Mouse (Mus musculus) heart, embryonic 12.5 days (tissue): Measurements from ENCODE around the gene Hoxd4. TPM values are rescaled to one million over a fixed set of nuclear protein-coding genes. Genes with fewer than 3 reads are reported as not detected.
A peak's percentile ranks its signal among the peaks of the same experiment; 100 is the strongest.

Experiments
- ATAC-seq: fragments of 200-750 bp; cut with Nextera tagmentation; 2 replicates; pipeline ENCODE4 v1.8.0; 2017; ENCODE audit warnings: moderate TSS enrichment, moderate library complexity; ENCODE audit not compliant: insufficient number of reproducible peaks, low FRiP score
- H3K27ac ChIP-seq: fragments of 300-500 bp; sonication (generic); 2 replicates; pipeline ENCODE4 v1.5.1; 2016; ENCODE audit warnings: mild to moderate bottlenecking, moderate library complexity; ENCODE audit not compliant: poor library complexity, severe bottlenecking
- H3K27me3 ChIP-seq: fragments of 300-500 bp; sonication (generic); replicated peaks from 2 replicates; pipeline ENCODE4 v1.6.1; 2016; ENCODE audit warnings: mild to moderate bottlenecking, moderate library complexity
- H3K36me3 ChIP-seq: fragments of 300-500 bp; sonication (generic); 2 replicates; pipeline ENCODE4 v1.6.1; 2016; ENCODE audit warnings: mild to moderate bottlenecking, moderate library complexity
- H3K4me1 ChIP-seq: fragments of 300-500 bp; sonication (generic); replicated peaks from 2 replicates; pipeline ENCODE4 v1.6.1; 2016; ENCODE audit warnings: mild to moderate bottlenecking
- H3K4me2 ChIP-seq: fragments of 300-500 bp; sonication (generic); 2 replicates; pipeline ENCODE4 v1.6.1; 2016; ENCODE audit warnings: mild to moderate bottlenecking, moderate library complexity
- H3K4me3 ChIP-seq: fragments of 300-500 bp; sonication (generic); 2 replicates; pipeline ENCODE4 v1.5.1; 2016; ENCODE audit warnings: mild to moderate bottlenecking
- H3K9ac ChIP-seq: fragments of 300-500 bp; sonication (generic); 2 replicates; pipeline ENCODE4 v1.6.1; 2016; ENCODE audit warnings: mild to moderate bottlenecking, moderate library complexity
- H3K9me3 ChIP-seq: fragments of 300-500 bp; sonication (generic); replicated peaks from 2 replicates; pipeline ENCODE4 v1.6.1; 2016; ENCODE audit warnings: mild to moderate bottlenecking, moderate library complexity
- WGBS: fragments of 180-500 bp; shearing (Covaris S2); methylation state at CpG from one replicate; pipeline ENCODE4 v1.1.7; 2016; 5-methylcytosine and 5-hydroxymethylcytosine counted together
- polyA plus RNA-seq: library from polyadenylated mRNA; unstranded; fragments of >200 nt; fragmentation: Nextera tagmentation; extraction: Ambion mirVana; gene quantifications from 2 replicates; pipeline ENCODE4 v1.2.1, GENCODE M21; 2016

Gene Hoxd4
- polyA plus RNA-seq, 1 experiment from 2014 or later = 0.19 TPM

DNA sequence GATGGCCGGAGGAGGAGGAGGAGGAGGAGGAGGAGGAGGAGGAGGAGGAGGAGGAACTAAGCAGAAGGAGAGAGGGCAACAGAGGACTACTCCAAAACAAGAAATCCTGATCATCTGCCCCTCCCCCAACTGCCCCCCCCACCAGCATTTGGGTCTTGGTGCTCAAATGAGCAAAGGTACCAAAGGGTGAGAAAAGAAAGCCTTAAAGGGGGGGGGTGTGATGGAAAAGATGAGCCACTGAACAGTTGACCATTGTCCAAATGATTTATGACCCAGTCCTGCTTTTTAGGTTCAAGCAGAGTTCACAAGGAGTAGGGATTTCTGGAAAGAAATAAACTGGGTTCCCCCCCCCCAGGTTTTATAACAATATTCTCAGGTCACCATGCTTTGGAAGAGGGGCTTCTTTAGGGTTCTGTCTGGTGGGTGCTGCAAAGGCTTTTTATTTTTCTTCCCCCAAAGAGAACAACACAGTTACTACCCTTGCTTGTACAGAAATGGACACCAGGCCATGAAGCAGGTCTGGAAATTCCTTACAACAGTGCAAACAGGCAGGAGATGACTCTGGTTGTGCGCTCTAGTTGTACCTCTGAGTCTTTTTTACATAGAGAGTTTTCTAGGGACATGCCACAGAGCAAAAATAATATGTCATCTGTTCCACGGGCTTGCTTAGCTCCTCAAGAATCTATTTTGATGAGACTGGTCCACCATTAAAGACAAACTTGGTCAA, 29.7 kb downstream of the Hoxd4 start:
- no peak overlapping the region for H3K9ac ChIP-seq
- 45% methylated on average over 2 of the region's 3 CpGs for WGBS
- ATAC-seq = no peak
- H3K4me2 ChIP-seq = no peak overlapping the region
- no peaks in the 10 kb centered on the region for H3K4me1 ChIP-seq
- no peak overlapping the region for H3K27ac ChIP-seq
- no peak overlapping the region for H3K4me3 ChIP-seq
- peaks cover 95% of the 10 kb centered on the region for H3K27me3 ChIP-seq
- no peaks in the 10 kb centered on the region for H3K9me3 ChIP-seq
- H3K36me3 ChIP-seq = no peaks in the 10 kb centered on the region

DNA sequence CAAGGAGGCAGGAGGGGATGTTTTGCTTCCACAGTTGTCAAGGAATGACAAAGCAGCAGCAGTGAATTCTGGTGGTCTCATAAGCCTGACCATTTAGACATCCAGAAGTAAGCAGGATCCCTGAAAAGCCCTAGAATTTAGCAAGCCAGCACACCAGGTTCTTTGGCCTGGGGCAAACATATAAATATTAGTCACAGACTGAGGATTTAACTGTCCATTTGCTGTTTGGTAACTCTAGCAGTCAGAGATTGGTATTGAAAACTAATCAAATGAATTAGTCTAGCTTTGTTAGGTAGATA, 30.2 kb downstream of the Hoxd4 start:
- Histone ChIP-seq H3K4me3 (no peak overlapping the region), H3K36me3 (no peaks in the 10 kb centered on the region), H3K4me1 (peaks cover 5% of the 10 kb centered on the region; the same call in 1 of the 2 replicates), H3K4me2 (no peak overlapping the region), H3K9me3 (no peaks in the 10 kb centered on the region), H3K9ac (no peak overlapping the region), H3K27me3 (peaks cover 95% of the 10 kb centered on the region), H3K27ac (no peak overlapping the region)
- ATAC-seq = no peak

DNA sequence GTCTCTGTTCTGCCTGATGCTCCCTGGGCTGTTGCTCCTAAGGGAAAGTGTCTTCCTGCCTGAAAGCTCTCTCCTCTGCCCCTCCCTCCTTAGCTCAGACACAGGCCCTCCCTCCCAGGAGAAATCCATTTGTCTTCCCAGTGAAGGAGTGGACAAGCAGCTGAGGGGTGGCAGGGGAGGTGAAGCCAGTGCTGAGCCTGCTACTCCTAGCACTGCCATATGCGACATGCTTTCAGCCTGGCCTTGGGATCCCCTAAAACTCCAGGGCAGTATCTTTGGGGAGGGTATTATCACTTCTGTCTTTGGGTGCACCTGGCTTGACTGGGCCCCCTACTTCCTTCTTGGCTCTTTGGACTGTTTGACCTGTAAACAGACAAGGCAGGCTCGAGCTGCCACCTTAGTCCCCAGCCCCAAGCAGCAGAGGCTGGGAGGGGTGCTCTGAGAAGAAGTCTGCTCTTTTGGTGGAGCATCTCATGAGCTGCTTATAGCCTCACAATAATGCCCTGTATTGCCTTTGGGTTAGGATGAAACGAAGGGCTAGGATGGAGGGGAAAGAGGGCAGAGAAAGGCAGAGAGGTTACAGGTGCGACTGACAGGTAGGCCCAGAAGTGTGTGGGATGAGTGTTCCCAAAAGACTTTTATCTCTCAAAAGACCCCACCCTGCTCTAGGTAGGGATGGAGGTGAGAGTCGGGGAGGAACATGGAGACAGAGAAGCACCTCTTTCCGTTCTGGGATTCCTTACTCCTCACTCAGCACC, 34.0 kb downstream of the Hoxd4 start:
- H3K4me1 ChIP-seq = peaks cover 16% of the 10 kb centered on the region
- H3K27me3 ChIP-seq = peaks cover 90% of the 10 kb centered on the region
- no peak overlapping the region for H3K9ac ChIP-seq
- 5% methylated on average over 6 of the region's 6 CpGs for WGBS
- H3K27ac ChIP-seq = no peak overlapping the region
- no peaks in the 10 kb centered on the region for H3K9me3 ChIP-seq
- H3K4me2 ChIP-seq = no peak overlapping the region
- no peaks in the 10 kb centered on the region for H3K36me3 ChIP-seq
- ATAC-seq = no peak
- H3K4me3 ChIP-seq = no peak overlapping the region

- no peak for ATAC-seq
- Histone ChIP-seq H3K4me1 (peaks cover 16% of the 10 kb centered on the region), H3K9ac (no peak overlapping the region), H3K4me3 (peak overlapping the region; percentile 17; the same call in 1 of the 2 replicates), H3K27ac (no peak overlapping the region), H3K4me2 (peak overlapping the region; percentile 14; the same call in 1 of the 2 replicates), H3K27me3 (peaks cover 90% of the 10 kb centered on the region), H3K36me3 (no peaks in the 10 kb centered on the region), H3K9me3 (no peaks in the 10 kb centered on the region)
- WGBS = 3% methylated on average over 58 of the region's 58 CpGs
Measured at GRCm38 (mm10) chr2:74746298-74746921, 34.7 kb downstream of the Hoxd4 start.

DNA sequence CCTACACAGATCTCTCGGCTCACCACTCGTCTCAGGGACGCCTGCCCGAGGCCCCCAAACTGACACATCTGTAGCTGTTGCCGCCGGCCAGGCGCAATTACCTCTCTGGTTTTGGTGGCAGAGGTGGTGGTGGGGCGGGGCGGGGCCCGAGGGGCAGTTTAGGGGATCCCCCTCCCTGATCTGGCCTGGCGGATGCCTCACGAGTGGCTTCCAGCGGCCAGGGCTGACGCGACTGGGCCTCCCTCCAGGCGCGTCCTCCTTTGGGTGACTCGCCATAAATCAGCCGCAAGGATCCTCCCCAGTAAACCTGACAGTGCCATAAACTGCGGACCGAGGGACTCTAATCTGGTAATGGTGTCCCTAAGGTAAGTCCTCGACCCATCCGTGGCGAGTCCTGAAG, 35.3 kb downstream of the Hoxd4 start:
- no peak for ATAC-seq
- 1% methylated on average over 24 of the region's 24 CpGs for WGBS
- H3K4me2 ChIP-seq = peak overlapping the region; percentile 14; the same call in 1 of the 2 replicates
- H3K4me3 ChIP-seq = peak overlapping the region; percentile 17; the same call in 1 of the 2 replicates
- peaks cover 90% of the 10 kb centered on the region for H3K27me3 ChIP-seq
- H3K27ac ChIP-seq = no peak overlapping the region
- H3K4me1 ChIP-seq = peaks cover 16% of the 10 kb centered on the region
- no peaks in the 10 kb centered on the region for H3K9me3 ChIP-seq
- no peak overlapping the region for H3K9ac ChIP-seq
- H3K36me3 ChIP-seq = no peaks in the 10 kb centered on the region

DNA sequence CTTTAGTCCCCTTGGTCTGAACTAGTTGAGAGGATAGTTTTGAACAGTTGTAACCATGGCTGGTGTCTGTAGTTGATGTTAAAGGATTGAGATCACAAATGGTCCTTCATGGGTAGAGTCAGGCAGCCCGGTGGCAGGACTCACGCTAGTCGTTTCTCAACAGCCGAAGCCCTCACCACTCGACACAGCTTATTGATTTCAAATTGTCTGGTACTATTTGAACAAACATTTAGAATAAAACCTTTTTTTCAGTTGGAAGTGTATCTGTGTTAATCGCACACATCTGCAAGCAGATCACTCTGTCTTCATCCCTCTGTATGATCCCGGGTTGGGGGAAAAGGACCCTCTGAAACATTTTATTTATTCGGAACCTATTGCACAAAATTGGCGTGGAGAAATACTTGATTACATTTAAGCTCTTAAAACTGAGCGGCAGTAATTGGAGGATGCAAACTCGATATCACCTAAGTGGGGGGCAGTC, 36.0 kb downstream of the Hoxd4 start:
- Histone ChIP-seq H3K27ac (no peak overlapping the region), H3K4me3 (no peak overlapping the region), H3K9ac (no peak overlapping the region), H3K36me3 (no peaks in the 10 kb centered on the region), H3K9me3 (no peaks in the 10 kb centered on the region), H3K27me3 (peaks cover 93% of the 10 kb centered on the region), H3K4me2 (no peak overlapping the region), H3K4me1 (peaks cover 16% of the 10 kb centered on the region)
- 10% methylated on average over 11 of the region's 11 CpGs for WGBS
- ATAC-seq = no peak

- peaks cover 94% of the 10 kb centered on the region for H3K27me3 ChIP-seq
- H3K4me2 ChIP-seq = no peak overlapping the region
- 11% methylated on average over 9 of the region's 9 CpGs for WGBS
- no peaks in the 10 kb centered on the region for H3K36me3 ChIP-seq
- no peaks in the 10 kb centered on the region for H3K9me3 ChIP-seq
- no peak overlapping the region for H3K4me3 ChIP-seq
- H3K27ac ChIP-seq = no peak overlapping the region
- no peak overlapping the region for H3K9ac ChIP-seq
- peaks cover 22% of the 10 kb centered on the region for H3K4me1 ChIP-seq
- no peak for ATAC-seq
Measured at GRCm38 (mm10) chr2:74748436-74748995, 36.8 kb downstream of the Hoxd4 start.

DNA sequence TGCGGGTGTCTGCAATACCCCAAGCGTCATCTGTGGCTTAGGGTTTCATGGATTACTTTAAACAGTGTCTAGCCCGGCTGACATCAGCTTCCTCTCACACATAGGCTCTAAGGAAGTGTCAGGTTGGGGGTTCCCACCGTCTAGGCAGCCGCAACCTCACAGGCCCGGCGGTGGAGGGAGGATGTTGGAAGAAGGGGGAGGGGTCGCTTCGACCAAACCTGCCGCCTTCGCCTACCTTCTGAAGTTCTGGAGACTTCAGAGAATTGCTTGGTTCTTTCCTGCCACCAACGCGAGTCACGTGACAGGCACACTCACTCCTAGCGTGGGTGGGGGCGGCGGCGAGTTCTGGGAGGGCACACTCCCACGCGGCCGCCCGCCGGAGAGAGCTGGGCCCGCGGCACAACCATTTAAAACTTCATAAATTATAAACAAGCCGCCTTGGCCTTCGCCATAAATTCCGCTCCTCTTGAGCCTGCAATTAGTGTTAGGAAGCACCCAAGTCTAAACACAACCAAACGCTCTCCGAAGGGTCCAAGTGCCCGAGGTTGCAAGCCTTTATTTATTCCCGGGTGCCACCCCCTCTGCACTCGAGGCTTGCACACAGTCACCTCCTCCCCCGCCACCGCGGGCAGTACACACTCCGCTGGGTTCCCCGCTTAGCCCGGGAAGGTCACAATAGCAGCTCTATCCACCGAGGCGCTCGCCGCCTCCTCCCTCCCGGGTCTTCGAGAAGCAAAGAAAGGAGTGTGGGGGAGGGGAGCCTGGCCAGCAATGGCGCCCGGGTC, 37.8 kb downstream of the Hoxd4 start:
- H3K9ac ChIP-seq = no peak overlapping the region
- no peak overlapping the region for H3K27ac ChIP-seq
- peak overlapping the region; percentile 62 for H3K4me2 ChIP-seq
- H3K4me3 ChIP-seq = peak overlapping the region; percentile 31
- WGBS = under 1% methylated on average over 47 of the region's 47 CpGs
- H3K9me3 ChIP-seq = no peaks in the 10 kb centered on the region
- H3K4me1 ChIP-seq = peaks cover 22% of the 10 kb centered on the region
- no peaks in the 10 kb centered on the region for H3K36me3 ChIP-seq
- H3K27me3 ChIP-seq = peaks cover 94% of the 10 kb centered on the region
- ATAC-seq = peak; percentile 62; the same call in 1 of the 2 replicates

DNA sequence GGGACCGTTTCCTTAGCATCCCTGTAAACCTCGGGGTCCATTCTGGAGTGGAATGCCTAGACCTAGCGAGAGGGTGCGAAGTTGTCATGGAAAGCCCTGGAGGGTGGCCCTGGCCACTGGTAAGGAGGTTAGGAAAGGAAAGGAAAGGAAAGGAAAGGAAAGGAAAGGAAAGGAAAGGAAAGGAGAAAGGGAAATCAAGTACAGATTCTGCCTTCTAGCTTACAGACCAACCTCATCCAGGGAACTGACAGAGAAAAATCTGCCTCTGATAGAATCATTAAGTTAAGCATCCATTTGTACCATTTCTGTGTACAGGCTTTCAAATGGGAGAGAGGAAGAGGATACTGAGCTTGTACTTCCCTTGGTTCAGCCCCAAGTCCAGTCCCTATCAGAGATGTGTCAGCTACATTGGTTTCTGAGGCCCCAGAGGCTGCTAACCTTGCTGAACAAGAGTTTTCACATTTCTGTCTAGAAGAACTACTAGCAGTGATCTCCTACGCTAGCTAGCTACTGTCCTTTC, 39.1 kb downstream of the Hoxd4 start:
- no peak overlapping the region for H3K4me2 ChIP-seq
- H3K9ac ChIP-seq = no peak overlapping the region
- no peak overlapping the region for H3K4me3 ChIP-seq
- H3K36me3 ChIP-seq = no peaks in the 10 kb centered on the region
- no peak overlapping the region for H3K27ac ChIP-seq
- no peak for ATAC-seq
- peaks cover 22% of the 10 kb centered on the region for H3K4me1 ChIP-seq
- no peaks in the 10 kb centered on the region for H3K9me3 ChIP-seq
- 33% methylated on average over 5 of the region's 5 CpGs for WGBS
- peaks cover 91% of the 10 kb centered on the region for H3K27me3 ChIP-seq

- ATAC-seq = no peak
- Histone ChIP-seq H3K4me2 (no peak overlapping the region), H3K9me3 (no peaks in the 10 kb centered on the region), H3K9ac (no peak overlapping the region), H3K27ac (no peak overlapping the region), H3K4me3 (no peak overlapping the region), H3K4me1 (peaks cover 18% of the 10 kb centered on the region), H3K36me3 (no peaks in the 10 kb centered on the region), H3K27me3 (peaks cover 84% of the 10 kb centered on the region)
- 89% methylated on average over 1 of the region's 1 CpGs for WGBS
Measured at GRCm38 (mm10) chr2:74751861-74752260, 40.1 kb downstream of the Hoxd4 start.
